Mouse (Mus musculus) forebrain, embryonic 16.5 days (tissue): ENCODE data around the gene Cacybp. TPM values are rescaled to one million over a fixed set of nuclear protein-coding genes. Genes with fewer than 3 reads are reported as not detected.

ENCODE experiments used
- polyA plus RNA-seq: library from polyadenylated mRNA; unstranded; fragments of >200 nt; fragmentation: Nextera tagmentation; extraction: Ambion mirVana; gene quantifications from 2 replicates; pipeline ENCODE4 v1.2.1, GENCODE M21; 2015

Cacybp gene
- polyA plus RNA-seq, 1 experiment from 2014 or later, result 293 TPM

Other genes with a start within 250 kb of the Cacybp start
- gene 4930523C07Rik, start 168.5 kb downstream of the Cacybp start, polyA plus RNA-seq, result 2.1 and 2.5 TPM in 2 replicates
- 0.15 and 0.19 TPM in 2 replicates for gene Tnn, start 59.3 kb downstream of the Cacybp start, polyA plus RNA-seq
- 162 and 186 TPM in 2 replicates for gene Mrps14, start 17.7 kb downstream of the Cacybp start, polyA plus RNA-seq